Mouse (Mus musculus) erythroblast, adult 5-6 weeks (primary cell): ENCODE measurements around the gene Rap2a. TPM values are rescaled to one million over a fixed set of nuclear protein-coding genes. Genes with fewer than 3 reads are reported as not detected.

Source experiments
- ATAC-seq: replicated peaks from 2 replicates; pipeline ENCODE4 v1.8.0; 2016; ENCODE audit warnings: moderate number of reproducible peaks, mild to moderate bottlenecking, moderate TSS enrichment, inconsistent platforms; ENCODE audit not compliant: poor library complexity, low FRiP score, severe bottlenecking
- total RNA-seq, 2 experiments: library from RNA; stranded (forward) in 1 of 2; stranded (reverse) in 1 of 2; fragments of 150-400 nt in 1 of 2; fragments of 200-764, 138-1000 nt in 1 of 2; gene quantifications; 2 replicates each; pipeline versions ENCODE4 v1.2.3 to v1.2.4; 2015 to 2017; ENCODE audit warnings: low replicate concordance in 2 of 2

The Rap2a gene
- total RNA-seq, 2 experiments from 2014 or later: 3.5 to 4.1 TPM

DNA sequence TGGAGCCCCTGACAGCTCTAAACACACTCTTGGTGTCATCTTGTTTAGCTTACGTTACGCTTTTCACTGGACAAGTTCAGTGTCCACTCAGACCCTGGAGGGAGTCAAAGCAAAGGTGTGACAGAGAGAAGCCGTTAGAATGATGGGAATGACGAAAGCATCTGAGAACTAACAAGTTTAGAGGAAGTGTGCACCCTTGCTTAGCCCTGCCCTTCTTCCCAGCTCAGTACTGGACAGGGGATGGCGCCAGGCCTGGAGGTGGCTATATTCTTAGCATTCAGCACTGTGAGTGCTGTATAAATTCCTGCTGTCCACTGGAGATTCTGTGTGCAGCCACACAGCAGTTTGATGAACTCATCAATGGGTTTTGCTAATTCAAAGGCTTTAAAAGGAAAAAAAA, 18.6 kb downstream of the Rap2a start:
- no peak for ATAC-seq

DNA sequence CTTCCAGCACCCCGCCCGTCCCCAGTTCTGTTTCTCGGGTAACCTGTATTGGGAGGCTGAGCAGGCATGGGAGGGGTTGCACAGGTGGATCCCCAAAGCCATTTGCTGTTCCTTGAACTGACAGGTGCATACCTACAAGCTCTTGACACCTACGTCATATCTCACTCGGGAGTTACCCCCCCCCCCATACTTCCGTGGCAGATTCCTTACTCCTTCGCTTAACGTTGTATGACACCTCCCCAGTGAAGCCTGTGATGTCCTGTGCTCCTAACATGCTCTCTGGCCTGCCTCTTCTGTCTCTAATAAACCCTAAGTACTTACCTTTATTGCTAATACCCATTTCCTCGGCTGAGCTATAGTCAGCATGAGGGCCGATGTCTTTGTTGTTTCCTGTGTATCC, 20.9 kb downstream of the Rap2a start:
- ATAC-seq: no peak

DNA sequence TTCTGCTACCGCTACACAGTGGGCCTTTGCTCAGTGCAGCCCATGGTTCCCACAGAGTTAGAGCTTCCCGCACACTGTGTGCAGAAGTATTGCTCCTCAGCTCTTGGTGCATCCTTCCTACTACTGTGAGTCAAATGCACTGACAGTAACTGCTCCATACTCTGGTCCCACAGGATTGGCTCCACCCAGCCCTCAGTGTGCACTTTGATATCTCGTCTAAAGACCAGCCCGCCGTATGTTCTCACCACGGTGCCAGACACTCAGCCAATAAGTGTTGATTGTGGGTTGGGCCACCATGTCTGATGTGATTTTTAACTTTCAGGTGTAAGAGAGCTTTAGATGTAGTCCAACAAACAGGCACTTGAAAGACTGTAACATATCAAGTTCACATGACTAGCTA, 21.4 kb downstream of the Rap2a start:
- no peak for ATAC-seq

DNA sequence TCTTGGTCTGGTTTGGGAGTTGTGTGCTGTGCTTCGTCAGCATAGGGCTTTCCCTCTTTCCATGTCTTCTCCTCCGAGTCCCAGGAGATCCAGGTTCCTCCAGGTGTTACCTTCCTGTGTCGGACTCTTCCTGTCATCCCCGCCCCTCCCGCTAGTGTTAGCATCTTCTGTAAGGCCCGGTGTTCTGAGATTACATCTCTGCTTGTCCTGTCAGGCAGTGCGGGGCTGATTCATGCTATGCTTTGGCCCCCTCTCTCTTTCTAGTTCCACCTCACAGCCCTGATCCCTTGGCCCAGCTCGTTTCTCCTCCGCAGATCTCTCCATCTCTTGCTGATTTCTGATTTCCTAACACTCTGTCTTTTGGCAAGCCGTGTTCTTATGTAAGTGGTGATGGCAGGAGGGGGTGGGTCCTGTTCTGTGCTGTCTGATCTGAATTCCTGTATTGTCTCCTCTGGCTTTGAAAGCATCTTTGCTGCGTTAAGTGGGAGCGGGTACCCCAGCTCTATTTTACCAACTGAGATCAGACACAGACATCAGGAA, 21.8 kb downstream of the Rap2a start:
- ATAC-seq: no peak

DNA sequence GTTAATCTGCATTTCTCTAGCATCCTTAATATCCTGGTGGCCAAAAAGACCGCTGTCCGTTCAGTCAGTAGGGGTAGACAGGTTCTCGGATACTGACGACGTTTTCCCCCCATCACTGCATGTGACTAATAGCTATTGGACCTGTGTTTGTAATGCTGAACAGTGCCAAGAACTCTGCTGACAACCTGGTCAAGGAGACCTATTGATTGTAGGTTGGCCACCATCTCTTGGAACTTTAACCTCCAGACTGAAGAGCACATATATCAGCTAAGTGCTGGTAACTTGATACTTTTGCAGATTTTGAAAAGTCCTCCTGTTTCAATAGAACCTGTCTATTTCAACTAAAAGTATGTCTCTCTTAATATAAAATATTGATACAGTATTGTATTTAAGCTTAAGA, 22.5 kb downstream of the Rap2a start:
- ATAC-seq: no peak

DNA sequence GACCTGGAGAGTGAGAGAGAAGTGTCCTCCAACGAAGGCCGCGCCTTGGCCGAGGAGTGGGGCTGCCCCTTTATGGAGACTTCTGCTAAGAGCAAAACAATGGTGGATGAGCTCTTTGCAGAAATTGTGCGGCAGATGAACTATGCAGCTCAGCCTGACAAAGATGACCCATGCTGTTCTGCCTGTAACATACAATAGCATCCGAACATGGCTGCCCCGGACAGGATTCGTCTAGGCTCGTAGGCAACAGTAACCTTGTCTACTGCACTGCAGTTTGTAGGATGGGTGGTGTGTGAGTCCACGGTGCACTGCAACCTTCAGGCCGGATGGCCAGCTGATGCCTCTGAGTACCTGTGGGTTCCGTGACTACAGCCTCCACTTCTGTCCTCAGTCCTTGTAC, 25.4 kb downstream of the Rap2a start:
- ATAC-seq: no peak

DNA sequence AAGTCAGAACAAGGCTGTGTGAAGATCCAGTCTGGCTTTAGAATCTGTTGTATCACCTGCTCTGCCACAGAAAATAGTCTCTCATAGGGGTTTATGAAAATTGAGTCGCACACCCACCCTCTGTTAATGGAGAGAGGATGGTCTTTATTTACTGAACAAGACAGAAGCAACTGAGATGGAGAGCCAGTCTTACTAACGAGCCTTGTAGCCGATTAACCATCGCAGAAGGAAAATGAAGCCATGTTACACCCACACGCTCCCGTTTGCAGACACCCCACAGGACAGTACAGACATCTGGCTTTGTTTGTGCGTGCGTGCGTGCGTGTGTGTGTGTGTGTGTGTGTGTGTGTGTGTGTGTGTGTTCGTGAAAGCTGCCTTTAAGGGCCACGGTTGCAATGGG, 26.2 kb downstream of the Rap2a start:
- ATAC-seq: no peak

DNA sequence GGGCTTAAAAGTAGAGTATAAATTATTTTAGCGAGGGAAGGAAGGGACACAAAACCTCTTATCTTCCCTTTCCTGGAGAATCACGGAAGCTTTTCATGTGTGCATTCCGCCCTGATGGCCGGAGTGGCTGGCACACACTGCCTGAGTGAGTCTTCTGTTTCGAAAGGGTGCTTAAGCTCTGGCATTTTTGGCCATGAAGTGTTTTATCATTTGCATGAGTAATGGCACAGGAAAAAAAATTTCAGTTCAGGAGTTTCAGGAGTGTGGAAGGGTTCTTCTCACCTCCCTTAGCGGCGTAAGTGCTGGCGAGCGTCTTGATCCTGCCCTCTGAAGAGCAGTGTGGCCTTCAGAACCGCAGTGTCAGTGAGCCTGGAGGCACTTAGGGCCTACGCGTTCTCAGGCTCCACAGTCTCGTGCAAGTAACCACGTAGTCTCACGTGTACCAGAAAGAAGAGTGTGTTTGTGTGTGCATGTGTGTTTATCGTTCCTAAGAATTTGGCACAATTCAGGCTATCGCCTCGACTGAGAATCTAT, 26.8 kb downstream of the Rap2a start:
- ATAC-seq: no peak

DNA sequence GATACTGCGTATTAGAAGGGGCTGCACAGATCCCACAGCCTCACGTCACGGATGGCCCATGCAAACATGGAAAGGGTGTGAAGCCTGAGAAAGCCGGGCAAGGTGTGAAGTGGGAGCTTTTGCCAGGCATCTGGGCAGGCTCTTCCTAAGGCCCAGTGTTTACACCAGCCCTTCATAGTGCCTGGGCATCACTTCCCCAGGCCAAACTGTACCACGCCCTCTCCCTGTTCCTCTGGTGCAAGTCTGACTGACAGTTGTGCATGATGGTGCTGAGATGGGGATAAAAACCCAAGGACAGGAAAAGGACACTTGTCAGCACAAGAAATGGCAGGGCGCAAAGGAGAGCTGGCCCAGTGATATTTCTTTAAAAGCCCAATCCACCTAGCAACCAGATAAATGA, 27.7 kb downstream of the Rap2a start:
- no peak for ATAC-seq

DNA sequence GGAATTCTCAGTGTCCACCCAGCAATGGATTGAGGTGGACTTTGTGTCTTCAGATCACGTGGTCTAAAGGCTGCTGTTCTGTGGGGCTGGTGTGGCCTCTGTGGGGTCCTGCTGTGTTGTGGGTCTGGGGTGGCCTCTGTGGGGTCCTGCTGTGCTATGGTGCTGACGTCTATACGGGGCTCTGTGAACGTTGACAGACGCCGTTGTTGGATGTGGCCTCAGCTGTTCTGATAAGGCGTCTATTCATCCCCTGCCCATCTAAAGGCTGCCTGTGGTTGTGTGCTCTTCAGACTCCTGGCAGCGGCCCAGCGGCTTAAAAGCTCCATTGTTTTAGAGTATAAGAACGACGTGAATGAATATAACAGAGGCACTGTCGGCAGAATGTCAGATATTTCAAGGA, 29.3 kb downstream of the Rap2a start:
- no peak for ATAC-seq

DNA sequence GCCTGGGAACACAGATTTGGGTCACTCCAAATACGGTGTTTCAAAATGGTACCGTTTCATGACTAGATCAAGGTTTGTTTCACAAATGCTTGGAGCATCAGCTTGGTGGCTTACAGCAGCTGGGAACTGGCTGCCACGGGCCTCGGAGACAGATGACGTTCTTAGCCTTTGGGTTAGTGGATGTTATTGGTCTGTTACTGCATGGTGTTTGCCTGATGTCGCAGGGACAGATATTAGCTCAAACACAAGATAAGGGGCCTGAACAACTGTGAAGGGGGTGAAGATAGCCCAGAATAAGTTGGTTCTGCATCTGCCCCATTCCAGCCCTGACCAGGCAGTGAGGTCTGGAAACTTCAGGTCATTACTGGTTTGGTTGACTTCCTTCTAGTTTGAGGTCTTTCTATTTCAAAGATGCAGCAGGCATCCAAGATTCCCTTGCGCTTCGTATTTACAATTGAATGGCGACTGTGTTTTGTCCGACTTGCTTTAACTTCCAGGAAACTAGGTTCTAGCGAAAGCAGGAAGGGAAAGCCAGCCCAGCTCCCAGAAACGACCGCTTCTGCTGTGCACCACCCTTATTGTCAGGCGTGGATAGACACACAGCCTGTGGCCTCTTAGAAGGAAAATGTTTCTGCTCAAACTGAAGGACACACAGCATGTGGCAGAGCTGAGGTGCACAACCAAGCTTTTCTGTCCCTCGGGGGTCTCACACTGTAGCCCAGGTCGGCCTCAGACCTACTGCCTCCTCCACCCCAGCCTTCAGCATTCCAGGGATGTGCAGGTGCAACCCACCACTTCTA, 30.5 kb downstream of the Rap2a start:
- no peak for ATAC-seq

DNA sequence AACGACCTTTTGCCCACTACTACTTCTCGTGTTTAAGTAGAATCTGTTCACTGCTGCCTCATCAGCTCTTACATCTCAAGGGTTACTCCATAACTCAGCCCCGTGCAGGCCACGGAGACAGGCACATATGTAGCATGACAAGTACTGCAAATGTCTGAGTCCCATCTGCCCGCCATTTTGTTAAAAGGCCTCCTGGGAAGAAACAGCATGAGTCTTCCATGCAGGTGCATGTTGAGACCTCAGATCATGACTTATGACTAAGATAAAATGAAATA, 31.1 kb downstream of the Rap2a start:
- no peak for ATAC-seq

DNA sequence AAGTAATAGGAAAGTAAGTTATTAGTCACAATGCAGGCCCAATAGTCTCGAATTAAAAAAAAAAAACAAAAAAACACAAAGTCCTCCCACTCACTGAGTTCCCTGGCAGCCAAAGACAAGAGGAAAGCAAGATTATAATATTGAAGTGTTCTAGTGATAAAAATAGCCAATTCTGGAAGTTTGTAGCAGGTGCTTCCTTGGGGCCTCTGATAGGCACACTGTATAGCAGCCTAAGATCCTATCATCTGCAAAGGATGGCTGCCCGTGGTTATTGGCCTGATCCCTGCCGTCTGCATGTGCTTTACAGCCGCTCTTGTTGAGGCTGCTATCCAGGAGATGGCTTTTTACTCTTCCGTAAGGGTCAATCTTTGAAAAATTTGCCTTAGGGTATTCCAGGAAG, 33.6 kb downstream of the Rap2a start:
- ATAC-seq: no peak

DNA sequence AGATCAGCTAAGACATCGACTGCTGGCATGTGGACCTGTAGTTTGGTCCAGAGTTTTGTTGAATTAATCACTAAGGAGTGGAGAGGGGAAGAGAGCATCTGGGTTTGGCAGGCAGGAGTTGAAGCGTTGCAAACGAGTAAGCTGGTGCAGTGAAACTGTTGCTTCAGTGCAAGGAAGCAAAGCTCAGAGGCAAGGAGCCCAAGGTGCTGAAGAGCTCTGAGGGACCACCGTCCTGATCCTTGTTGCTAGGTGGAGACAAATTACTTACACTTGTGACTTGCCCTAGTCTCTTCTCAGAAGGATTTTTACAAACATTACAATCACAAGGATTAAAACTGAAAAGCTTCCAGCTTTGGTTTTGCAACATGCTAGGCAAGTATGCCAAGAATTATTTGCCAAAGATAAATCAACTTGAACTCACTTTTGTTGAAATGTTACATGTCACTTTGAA, 36.6 kb downstream of the Rap2a start:
- no peak for ATAC-seq

DNA sequence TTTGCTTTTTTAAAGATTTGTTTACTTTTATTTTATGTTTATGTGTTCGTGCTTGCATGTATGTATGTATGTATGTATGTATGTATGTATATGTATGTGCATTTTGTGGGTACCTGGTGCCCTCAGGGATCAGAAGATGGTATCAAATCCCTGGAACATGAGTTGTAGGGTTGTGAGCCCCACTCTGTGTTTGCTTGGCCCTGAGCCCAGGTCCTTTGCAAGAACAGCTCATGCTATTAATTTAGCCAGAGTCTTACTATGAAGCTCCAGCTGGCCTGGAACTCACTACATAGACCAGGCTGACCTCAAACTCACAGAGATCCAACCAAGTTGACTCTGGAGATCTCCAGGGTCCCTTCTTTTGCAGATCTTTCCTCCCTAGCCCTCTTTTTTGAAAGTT, 37.1 kb downstream of the Rap2a start:
- ATAC-seq: no peak

DNA sequence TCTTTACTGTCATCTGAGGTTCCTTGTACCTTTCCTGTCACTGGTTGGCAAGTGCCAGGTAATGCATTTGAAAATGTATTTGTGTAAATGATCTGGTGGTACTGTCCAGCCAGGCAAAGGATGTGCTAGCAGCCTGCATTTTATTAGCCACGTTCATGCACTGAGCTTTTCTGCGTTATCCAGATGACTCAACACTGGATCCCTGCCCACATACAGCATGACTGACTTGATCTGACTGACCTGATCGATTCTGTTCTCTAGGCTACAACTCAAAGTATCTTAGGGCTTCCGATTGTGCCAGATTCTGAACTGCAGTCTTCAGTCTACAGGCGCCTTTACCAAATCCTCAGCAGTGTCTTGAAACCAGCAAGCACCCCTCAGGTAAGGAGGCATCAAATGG, 40.5 kb downstream of the Rap2a start:
- ATAC-seq: no peak

DNA sequence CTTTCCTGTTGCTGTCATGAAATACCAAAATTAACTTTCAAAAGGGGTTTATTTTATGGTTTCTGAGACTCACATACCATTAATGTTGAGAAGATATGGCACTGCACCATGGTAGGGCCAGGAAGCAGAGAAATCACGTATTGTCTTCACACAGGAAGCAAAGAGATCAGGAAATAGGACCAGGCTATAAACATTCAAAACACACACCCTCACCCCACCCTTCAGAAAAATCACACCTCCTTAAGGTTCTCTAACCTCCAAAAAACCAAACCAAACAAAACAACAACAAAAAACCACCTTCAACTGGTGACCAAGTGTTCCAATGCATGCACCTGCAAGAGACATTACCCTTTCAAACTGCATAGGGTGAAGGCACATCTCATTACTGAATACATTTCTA, 41.7 kb downstream of the Rap2a start:
- no peak for ATAC-seq

DNA sequence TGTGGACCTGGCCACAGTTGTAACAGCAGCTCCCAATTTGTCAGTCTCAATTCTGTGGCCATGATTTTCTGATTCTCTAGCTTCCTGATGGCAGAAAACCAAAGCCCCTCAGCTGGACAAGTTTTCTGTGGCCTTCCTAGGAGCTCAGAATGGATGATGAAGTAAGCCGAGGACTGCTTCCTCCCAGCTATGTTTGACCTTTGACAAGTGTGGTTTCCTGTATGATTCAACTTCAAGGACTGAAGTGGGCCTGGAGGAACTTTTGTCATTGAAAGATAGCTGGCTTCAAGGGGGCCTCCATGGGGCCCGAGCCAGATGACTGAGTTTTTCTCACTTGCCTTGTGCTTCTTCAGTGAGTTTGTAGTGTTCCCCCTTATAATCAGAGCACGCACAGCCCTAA, 42.6 kb downstream of the Rap2a start:
- no peak for ATAC-seq

DNA sequence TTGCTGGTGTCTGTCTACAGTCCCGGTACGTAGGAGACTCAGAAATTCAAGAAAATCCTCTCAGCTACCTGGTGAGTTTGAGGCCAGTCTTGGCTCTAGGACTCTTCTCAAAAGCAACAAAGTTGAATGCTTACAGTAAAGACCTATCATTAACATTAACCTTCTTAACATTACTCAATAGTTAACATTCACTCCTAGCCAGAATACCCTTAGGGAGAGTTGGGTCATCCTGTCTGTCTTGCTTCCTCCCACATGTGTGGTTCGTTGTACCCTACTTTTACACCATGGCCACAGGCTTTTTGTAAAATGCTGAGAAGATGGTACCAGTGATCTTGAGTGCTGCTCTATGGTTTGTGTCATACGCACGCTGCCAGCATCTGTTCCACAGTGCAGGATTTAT, 45.1 kb downstream of the Rap2a start:
- ATAC-seq: no peak

DNA sequence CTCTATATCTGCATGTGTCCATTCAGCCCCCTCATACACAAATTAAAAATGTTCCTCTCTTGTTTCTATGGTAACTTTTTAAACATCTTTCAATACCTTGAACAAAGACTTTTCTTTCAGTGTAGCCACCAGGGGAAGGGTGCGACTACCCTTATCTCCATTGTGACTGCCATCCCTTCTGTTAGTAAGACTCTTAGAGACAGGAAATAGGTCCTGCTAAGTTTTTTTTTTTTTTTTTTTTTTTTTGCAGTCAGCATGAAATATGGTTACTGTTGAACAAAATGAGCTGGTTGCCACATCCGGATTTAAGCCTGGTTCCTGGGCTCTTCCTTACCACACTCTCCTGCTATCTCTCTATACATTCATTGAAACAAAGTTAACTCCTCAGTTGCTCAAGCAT, 47.4 kb downstream of the Rap2a start:
- no peak for ATAC-seq

DNA sequence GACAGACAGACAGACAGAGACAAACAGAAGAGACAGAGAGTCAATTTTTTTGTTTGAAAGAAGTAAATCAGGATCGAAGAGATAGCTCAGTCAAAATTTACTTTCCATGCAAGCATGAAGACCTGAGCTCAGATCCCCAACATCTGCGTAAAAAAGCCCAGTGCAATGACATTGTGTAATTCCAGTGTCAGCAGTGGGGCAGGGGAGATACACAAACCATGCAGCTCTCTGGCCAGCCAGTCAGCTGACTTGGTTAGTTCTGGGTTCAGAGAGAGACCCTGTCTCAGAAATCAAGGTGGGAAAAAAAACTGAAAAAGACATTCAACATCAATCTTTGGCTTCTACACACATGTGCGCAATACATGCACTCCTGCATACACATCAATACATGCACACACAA, 55.1 kb downstream of the Rap2a start:
- ATAC-seq: no peak

DNA sequence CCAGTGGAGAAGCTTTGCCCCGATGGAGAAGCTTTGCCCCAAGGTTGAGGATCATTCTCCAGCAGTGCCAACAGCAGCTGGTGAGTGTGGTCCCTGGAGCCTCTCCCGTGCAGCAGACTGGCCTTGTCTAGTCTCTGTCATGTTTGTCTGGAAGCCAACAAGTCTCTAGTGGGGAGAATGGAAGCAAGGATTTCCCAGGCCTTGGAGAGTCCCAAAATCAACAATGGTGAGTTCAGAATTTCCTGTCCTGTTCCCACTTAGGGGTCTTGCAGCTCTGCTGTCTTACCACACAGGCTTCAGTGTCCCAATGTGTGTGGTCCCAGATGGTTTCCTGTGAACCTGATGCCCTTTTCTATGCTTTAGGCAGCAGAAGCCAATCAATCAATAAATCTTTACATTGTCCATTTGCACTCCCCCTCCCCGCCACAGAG, 56.6 kb downstream of the Rap2a start:
- no peak for ATAC-seq
